Mouse (Mus musculus) intestine, embryonic 15.5 days (tissue): ENCODE measurements around the gene Tmem51. TPM values are rescaled to one million over a fixed set of nuclear protein-coding genes. Genes with fewer than 3 reads are reported as not detected.

Experiments
- ATAC-seq: fragments of 200-750 bp; cut with Nextera tagmentation; 2 replicates; pipeline ENCODE4 v1.8.0; 2017; ENCODE audit warnings: moderate TSS enrichment, moderate library complexity
- H3K27ac ChIP-seq: fragments of 300-500 bp; sonication (generic); 2 replicates; pipeline ENCODE4 v1.5.1; 2015; ENCODE audit warnings: mild to moderate bottlenecking, inconsistent platforms
- H3K27me3 ChIP-seq: fragments of 300-500 bp; sonication (generic); replicated peaks from 2 replicates; pipeline ENCODE4 v1.6.1; 2015; ENCODE audit warnings: inconsistent platforms
- H3K36me3 ChIP-seq: fragments of 300-500 bp; sonication (generic); 2 replicates; pipeline ENCODE4 v1.6.1; 2015; ENCODE audit warnings: inconsistent platforms
- H3K4me1 ChIP-seq: fragments of 300-500 bp; sonication (generic); replicated peaks from 2 replicates; pipeline ENCODE4 v1.6.1; 2015; ENCODE audit warnings: inconsistent platforms
- H3K4me2 ChIP-seq: fragments of 300-500 bp; sonication (generic); replicated peaks from 2 replicates; pipeline ENCODE4 v1.6.1; 2015; ENCODE audit warnings: mild to moderate bottlenecking, inconsistent platforms
- H3K4me3 ChIP-seq: fragments of 300-500 bp; sonication (generic); replicated peaks from 2 replicates; pipeline ENCODE4 v1.5.1; 2015; ENCODE audit warnings: inconsistent platforms
- H3K9ac ChIP-seq: fragments of 300-500 bp; sonication (generic); 2 replicates; pipeline ENCODE4 v1.6.1; 2015; ENCODE audit warnings: inconsistent platforms
- H3K9me3 ChIP-seq: fragments of 300-500 bp; sonication (generic); 2 replicates; pipeline ENCODE4 v1.6.1; 2016; ENCODE audit warnings: inconsistent platforms
- WGBS: fragments of 180-500 bp; shearing (Covaris S2); methylation state at CpG from one replicate; pipeline ENCODE4 v1.1.7; 2015; 5-methylcytosine and 5-hydroxymethylcytosine counted together
- polyA plus RNA-seq: library from polyadenylated mRNA; unstranded; fragments of >200 nt; fragmentation: Nextera tagmentation; extraction: Ambion mirVana; gene quantifications from 2 replicates; pipeline ENCODE4 v1.2.1, GENCODE M21; 2015

Tmem51 gene
- polyA plus RNA-seq, 1 experiment from 2014 or later = 103 TPM

GRCm38 (mm10) chr4:142065270-142065669 is 18.8 kb downstream of the Tmem51 start:
- Histone ChIP-seq H3K27me3 (no peaks in the 10 kb centered on the region), H3K4me1 (peaks cover 65% of the 10 kb centered on the region), H3K9me3 (no peaks in the 10 kb centered on the region), H3K4me2 (no peak overlapping the region), H3K4me3 (no peak overlapping the region), H3K9ac (no peak overlapping the region), H3K36me3 (0 out of 2 replicates have a peak, but pooled peaks cover 4% of the 10 kb centered on the region), H3K27ac (peak overlapping the region; percentile 60)
- 36% methylated on average over 8 of the region's 8 CpGs for whole genome bisulfite sequencing
- peak; percentile 18; the same call in 1 of the 2 replicates for ATAC-seq

GRCm38 (mm10) chr4:142064582-142065228 is 19.4 kb downstream of the Tmem51 start:
- H3K4me3 ChIP-seq = no peak overlapping the region
- 0 out of 2 replicates have a peak, but pooled peaks cover 4% of the 10 kb centered on the region for H3K36me3 ChIP-seq
- 81% methylated on average over 11 of the region's 11 CpGs for WGBS
- no peak for ATAC-seq
- H3K9me3 ChIP-seq = no peaks in the 10 kb centered on the region
- H3K27me3 ChIP-seq = no peaks in the 10 kb centered on the region
- H3K27ac ChIP-seq = peak overlapping the region; percentile 60; the same call in 1 of the 2 replicates
- H3K4me2 ChIP-seq = no peak overlapping the region
- H3K4me1 ChIP-seq = peaks cover 67% of the 10 kb centered on the region
- H3K9ac ChIP-seq = no peak overlapping the region

- no peaks in the 10 kb centered on the region for H3K9me3 ChIP-seq
- no peaks in the 10 kb centered on the region for H3K27me3 ChIP-seq
- H3K27ac ChIP-seq = 0 out of 2 replicates have a peak overlapping the region, but pooled peaks have one; percentile 9
- 68% methylated on average over 8 of the region's 8 CpGs for WGBS
- no peak overlapping the region for H3K9ac ChIP-seq
- H3K4me2 ChIP-seq = no peak overlapping the region
- peaks cover 59% of the 10 kb centered on the region for H3K4me1 ChIP-seq
- H3K36me3 ChIP-seq = 0 out of 2 replicates have a peak, but pooled peaks cover 4% of the 10 kb centered on the region
- no peak overlapping the region for H3K4me3 ChIP-seq
- peak; percentile 32 for ATAC-seq
These were observed 21.0 kb downstream of the Tmem51 start for GRCm38 (mm10) chr4:142063057-142063534.

GRCm38 (mm10) chr4:142061485-142062240 is 22.4 kb downstream of the Tmem51 start:
- Histone ChIP-seq H3K27me3 (no peaks in the 10 kb centered on the region), H3K36me3 (no peaks in the 10 kb centered on the region), H3K9ac (no peak overlapping the region), H3K9me3 (no peaks in the 10 kb centered on the region), H3K4me2 (no peak overlapping the region), H3K4me3 (no peak overlapping the region), H3K27ac (no peak overlapping the region), H3K4me1 (peaks cover 59% of the 10 kb centered on the region)
- ATAC-seq = no peak
- 72% methylated on average over 23 of the region's 23 CpGs for WGBS

GRCm38 (mm10) chr4:142060455-142061378 is 23.4 kb downstream of the Tmem51 start:
- H3K4me2 ChIP-seq = no peak overlapping the region
- peak; percentile 18; the same call in 1 of the 2 replicates for ATAC-seq
- H3K4me3 ChIP-seq = no peak overlapping the region
- no peak overlapping the region; the same call in 1 of the 2 replicates for H3K27ac ChIP-seq
- peaks cover 51% of the 10 kb centered on the region for H3K4me1 ChIP-seq
- 47% methylated on average over 18 of the region's 18 CpGs for WGBS
- H3K9me3 ChIP-seq = no peaks in the 10 kb centered on the region
- H3K36me3 ChIP-seq = no peaks in the 10 kb centered on the region
- H3K9ac ChIP-seq = no peak overlapping the region
- H3K27me3 ChIP-seq = no peaks in the 10 kb centered on the region

GRCm38 (mm10) chr4:142059841-142060193 is 24.3 kb downstream of the Tmem51 start:
- Histone ChIP-seq H3K27ac (no peak overlapping the region), H3K36me3 (no peaks in the 10 kb centered on the region), H3K27me3 (no peaks in the 10 kb centered on the region), H3K9me3 (no peaks in the 10 kb centered on the region), H3K9ac (no peak overlapping the region), H3K4me1 (peaks cover 43% of the 10 kb centered on the region), H3K4me3 (no peak overlapping the region), H3K4me2 (no peak overlapping the region)
- no peak for ATAC-seq
- 83% methylated on average over 8 of the region's 8 CpGs for WGBS

GRCm38 (mm10) chr4:142059113-142059840 is 24.8 kb downstream of the Tmem51 start:
- ATAC-seq = no peak
- Histone ChIP-seq H3K9ac (no peak overlapping the region), H3K4me2 (no peak overlapping the region), H3K27ac (no peak overlapping the region), H3K4me1 (peaks cover 42% of the 10 kb centered on the region), H3K27me3 (no peaks in the 10 kb centered on the region), H3K4me3 (no peak overlapping the region), H3K36me3 (no peaks in the 10 kb centered on the region), H3K9me3 (no peaks in the 10 kb centered on the region)
- WGBS = 79% methylated on average over 13 of the region's 13 CpGs

GRCm38 (mm10) chr4:142057529-142058216 is 26.4 kb downstream of the Tmem51 start:
- Histone ChIP-seq H3K36me3 (no peaks in the 10 kb centered on the region), H3K4me3 (no peak overlapping the region), H3K9ac (no peak overlapping the region), H3K27me3 (no peaks in the 10 kb centered on the region), H3K27ac (no peak overlapping the region), H3K4me1 (peaks cover 38% of the 10 kb centered on the region), H3K9me3 (no peaks in the 10 kb centered on the region), H3K4me2 (no peak overlapping the region)
- ATAC-seq = no peak
- 84% methylated on average over 22 of the region's 22 CpGs for WGBS

GRCm38 (mm10) chr4:142055600-142055999 is 28.5 kb downstream of the Tmem51 start:
- no peak overlapping the region for H3K4me3 ChIP-seq
- ATAC-seq = no peak
- WGBS = 86% methylated on average over 8 of the region's 8 CpGs

GRCm38 (mm10) chr4:142054580-142054979 is 29.5 kb downstream of the Tmem51 start:
- no peak overlapping the region for H3K4me3 ChIP-seq
- no peaks in the 10 kb centered on the region for H3K36me3 ChIP-seq
- no peak overlapping the region for H3K9ac ChIP-seq
- 88% methylated on average over 11 of the region's 11 CpGs for WGBS
- H3K4me1 ChIP-seq = peaks cover 31% of the 10 kb centered on the region
- ATAC-seq = no peak
- no peaks in the 10 kb centered on the region for H3K27me3 ChIP-seq
- 0 out of 2 replicates have a peak overlapping the region, but pooled peaks have one; percentile 51 for H3K27ac ChIP-seq
- no peaks in the 10 kb centered on the region for H3K9me3 ChIP-seq
- no peak overlapping the region for H3K4me2 ChIP-seq

More at GRCm38 (mm10) chr4:142055600-142055999, 28.5 kb downstream of the Tmem51 start:
- Histone ChIP-seq H3K4me1 (peaks cover 32% of the 10 kb centered on the region), H3K9me3 (no peaks in the 10 kb centered on the region), H3K27ac (no peak overlapping the region; the same call in 1 of the 2 replicates), H3K9ac (no peak overlapping the region), H3K27me3 (no peaks in the 10 kb centered on the region), H3K4me2 (no peak overlapping the region), H3K36me3 (no peaks in the 10 kb centered on the region)
